Comparison of ENCODE assay signal across 9 mouse cellular contexts in the genomic region with DNA sequence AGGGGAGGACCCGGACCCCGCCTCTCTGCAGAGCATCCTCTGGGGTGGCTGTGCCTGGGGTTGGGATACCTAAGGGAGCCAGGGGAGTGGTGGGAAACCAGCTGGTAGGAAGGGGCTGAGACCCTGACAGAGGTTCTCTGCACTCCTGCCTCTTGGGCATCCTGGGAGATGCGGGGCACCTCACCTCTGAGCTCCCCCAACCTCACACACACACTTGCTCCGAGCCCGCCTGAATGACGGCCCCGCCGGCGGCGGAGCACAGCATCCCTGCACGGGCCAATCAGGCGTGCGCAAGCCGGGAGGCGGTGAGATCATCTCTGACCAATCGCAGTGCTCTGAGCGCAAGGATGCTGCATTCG. TPM values are rescaled to one million over a fixed set of nuclear protein-coding genes. Genes with fewer than 3 reads are reported as not detected.
DNase-seq lines count a peak whose midpoint lies in the region; ATAC-seq lines count a peak whose summit lies in the region.
"Had no signal": no experiment of that assay in that cellular context is flagged by ENCODE, and none has a peak within 500 bp of the region (broad histone marks: within the 10 kb centered on the region; RNA-seq: fewer than 3 reads in every experiment).

No protein-coding gene starts in this region.

- intact Hi-C loops in left cerebral cortex, postnatal 36 days (cut with DNase I), result no loop called here

- ATAC-seq in heart, embryonic 12.5 days (ENCODE audit: insufficient number of reproducible peaks, low FRiP score), result peak; percentile 13; the same call in 1 of the 2 replicates

- H3K4me2 ChIP-seq in heart, embryonic 12.5 days, result peak overlapping the region; percentile 76

- WGBS in heart, embryonic 12.5 days, result 15% methylated on average over 18 of the region's 18 CpGs
- WGBS in hindbrain, embryonic 10.5 days, result 2% methylated on average over 18 of the region's 18 CpGs

- peak overlapping the region; percentile 52 for H3K4me3 ChIP-seq in heart, embryonic 12.5 days
- peak overlapping the region; percentile 73 for H3K4me3 ChIP-seq in hindbrain, embryonic 10.5 days

- 0 out of 2 replicates have a peak overlapping the region, but pooled peaks have one; percentile 62 for H3K9ac ChIP-seq in heart, embryonic 12.5 days

- H3K36me3 ChIP-seq in heart, embryonic 12.5 days, result peaks cover 30% of the 10 kb centered on the region
- H3K36me3 ChIP-seq in hindbrain, embryonic 10.5 days, result peaks cover 28% of the 10 kb centered on the region

- H3K9me3 ChIP-seq in heart, embryonic 12.5 days (replicated peaks), result no peaks in the 10 kb centered on the region
- no peaks in the 10 kb centered on the region for H3K9me3 ChIP-seq in hindbrain, embryonic 10.5 days

- H3K27me3 ChIP-seq in heart, embryonic 12.5 days (replicated peaks), result peaks cover 44% of the 10 kb centered on the region
- H3K27me3 ChIP-seq in hindbrain, embryonic 10.5 days (ENCODE audit: insufficient read depth, poor library complexity, severe bottlenecking), result peaks cover 47% of the 10 kb centered on the region

- no peak overlapping the region for H3K27ac ChIP-seq in heart, embryonic 12.5 days (ENCODE audit: poor library complexity, severe bottlenecking)
- H3K27ac ChIP-seq in hindbrain, embryonic 10.5 days, result peak overlapping the region; percentile 90

- DNase-seq in heart, adult 18-20 months, result no peak
- DNase-seq in cerebellum, postnatal 4 days (ENCODE audit: low spot score in 2 of 2), result peak; percentile 63 to 75
- DNase-seq in hindbrain, embryonic 10.5 days (ENCODE audit: low spot score), result peak; percentile 79
- peak; percentile 85 to 90 for DNase-seq in left cerebral cortex, postnatal 36 days (ENCODE audit: low spot score in 2 of 2)
- peak; percentile 92 for DNase-seq in retina, postnatal 1 day
- no peak for DNase-seq in urinary bladder, postnatal 36 days (ENCODE audit: low spot score in 2 of 2)
- no peak for DNase-seq in lung, postnatal 36 days

- peaks cover 23% of the 10 kb centered on the region for H3K4me1 ChIP-seq in heart, embryonic 12.5 days (replicated peaks)
- peaks cover 33% of the 10 kb centered on the region for H3K4me1 ChIP-seq in hindbrain, embryonic 10.5 days (replicated peaks)

RNA-seq across cellular contexts. Expression of gene 6330409D20Rik, which starts 1.3 kb away (rescaled TPM):
- polyA plus RNA-seq in heart, embryonic 12.5 days (2016; fragmentation: Nextera tagmentation; extraction: Ambion mirVana), result not detected in 2 replicates
- total RNA-seq in heart, adult 18-20 months (2021), result not detected
- polyA plus RNA-seq in hindbrain, embryonic 10.5 days (2016; fragmentation: Nextera tagmentation; extraction: Ambion mirVana), result 1.3 and 1.7 TPM in 2 replicates
- total RNA-seq in left cerebral cortex, postnatal 36 days (2021), result 1 to 10 TPM; 2.5 to 3.2 TPM
- polyA plus RNA-seq: gonadal fat pad, adult 2 months had no signal

RNA-seq across cellular contexts. Expression of gene Tor2a, which starts 14.9 kb away (rescaled TPM):
- polyA plus RNA-seq in heart, embryonic 12.5 days (2016; fragmentation: Nextera tagmentation; extraction: Ambion mirVana), result 38.5 and 39.3 TPM in 2 replicates
- 1 to 10 TPM; 6.7 to 9.4 TPM for total RNA-seq in heart, adult 18-20 months (2021)
- 56.9 and 61.6 TPM in 2 replicates for polyA plus RNA-seq in hindbrain, embryonic 10.5 days (2016; fragmentation: Nextera tagmentation; extraction: Ambion mirVana)
- 10 to 100 TPM; 27.8 to 29.9 TPM for total RNA-seq in left cerebral cortex, postnatal 36 days (2021)

RNA-seq across cellular contexts. Expression of gene Sh2d3c, which starts 21.3 kb away (rescaled TPM):
- 35.4 and 36.0 TPM in 2 replicates for polyA plus RNA-seq in heart, embryonic 12.5 days (2016; fragmentation: Nextera tagmentation; extraction: Ambion mirVana)
- 10 to 100 TPM; 23.1 to 30.8 TPM for total RNA-seq in heart, adult 18-20 months (2021)
- polyA plus RNA-seq in hindbrain, embryonic 10.5 days (2016; fragmentation: Nextera tagmentation; extraction: Ambion mirVana), result 27.6 and 39.1 TPM in 2 replicates
- 10 to 100 TPM; 33.3 to 45.8 TPM for total RNA-seq in left cerebral cortex, postnatal 36 days (2021)

RNA-seq across cellular contexts. Expression of gene Cdk9, which starts 29.3 kb away (rescaled TPM):
- polyA plus RNA-seq in heart, embryonic 12.5 days (2016; fragmentation: Nextera tagmentation; extraction: Ambion mirVana), result 67.5 and 73.3 TPM in 2 replicates
- 10 to 100 TPM; 22.4 to 24.1 TPM for total RNA-seq in heart, adult 18-20 months (2021)
- polyA plus RNA-seq in hindbrain, embryonic 10.5 days (2016; fragmentation: Nextera tagmentation; extraction: Ambion mirVana), result 121 and 125 TPM in 2 replicates
- total RNA-seq in left cerebral cortex, postnatal 36 days (2021), result 100 to 1,000 TPM; 105 to 117 TPM

RNA-seq across cellular contexts. Expression of gene Ttc16, which starts 33.3 kb away (rescaled TPM):
- 0.09 and 0.24 TPM in 2 replicates for polyA plus RNA-seq in heart, embryonic 12.5 days (2016; fragmentation: Nextera tagmentation; extraction: Ambion mirVana)
- total RNA-seq in heart, adult 18-20 months (2021), result under 1 TPM in 1 of 2 experiments, not detected in 1; 0.13 TPM
- 0.31 and 0.73 TPM in 2 replicates for polyA plus RNA-seq in hindbrain, embryonic 10.5 days (2016; fragmentation: Nextera tagmentation; extraction: Ambion mirVana)
- total RNA-seq in left cerebral cortex, postnatal 36 days (2021), result under 1 TPM; 0.41 to 0.72 TPM

Comparison
In these comparisons a context has a peak if more than half of its experiments do, and no peak if none do; other contexts are left out.
1. DNase-seq: peak in cerebellum, postnatal 4 days (2 of 2), hindbrain, embryonic 10.5 days (single experiment), left cerebral cortex, postnatal 36 days (2 of 2) and retina, postnatal 1 day (single experiment); none in heart, adult 18-20 months (0 of 2), urinary bladder, postnatal 36 days (0 of 2) and lung, postnatal 36 days (single experiment).